Mouse (Mus musculus) CD8-positive naive resting alpha-beta T cell, adult 57 days (primary cell): ENCODE results near the gene Olfr1505. TPM values are rescaled to one million over a fixed set of nuclear protein-coding genes. Genes with fewer than 3 reads are reported as not detected.

Experiments used
- total RNA-seq: library from RNA; stranded (reverse); gene quantifications from one replicate; pipeline ENCODE4 v1.2.4, GENCODE M21; 2023

Olfr1505 gene
- total RNA-seq, result not detected

GRCm38 (mm10) chr19:13913230-13913629 lies at the start of gene Olfr1505:
Gene Olfr1505 (plus strand): TSS chr19:13913530.

GRCm38 (mm10) chr19:13897828-13898227 lies 15.5 kb upstream of the Olfr1505 start, which contains the start of gene Olfr1504:
Gene Olfr1504 (minus strand): TSS chr19:13897928.

Other genes starting within 250 kb of the Olfr1505 start
- not detected for gene Olfr1491, start 216.3 kb upstream of the Olfr1505 start, total RNA-seq
- not detected for gene Olfr1493-ps1, start 190.3 kb upstream of the Olfr1505 start, total RNA-seq
- not detected for gene Olfr1494, start 173.8 kb upstream of the Olfr1505 start, total RNA-seq
- not detected for gene Olfr1495, start 148.9 kb upstream of the Olfr1505 start, total RNA-seq
- not detected for gene Olfr1496, start 135.7 kb upstream of the Olfr1505 start, total RNA-seq
- gene Olfr1497, start 115.3 kb upstream of the Olfr1505 start, total RNA-seq, result not detected
- gene Olfr1499, start 94.1 kb upstream of the Olfr1505 start, total RNA-seq, result not detected
- gene Olfr1500, start 83.0 kb upstream of the Olfr1505 start, total RNA-seq, result not detected
- gene Olfr1501, start 62.8 kb upstream of the Olfr1505 start, total RNA-seq, result not detected
- not detected for gene Olfr1502, start 51.7 kb upstream of the Olfr1505 start, total RNA-seq
- not detected for gene Olfr1504, start 15.6 kb upstream of the Olfr1505 start, total RNA-seq